Mouse (Mus musculus): ENCODE results near the gene Pif1.

Gene Pif1

GRCm38 (mm10) chr9:65561016-65561415, 25.9 kb upstream of the Pif1 start:
- DNase-seq (ENCODE audit: low read depth, low spot score): no peak

- no peak for DNase-seq (ENCODE audit: low read depth, low spot score)
Observed at GRCm38 (mm10) chr9:65562081-65562506, 24.9 kb upstream of the Pif1 start.

- DNase-seq (ENCODE audit: low read depth, low spot score): no peak
Observed at GRCm38 (mm10) chr9:65563073-65563472, 23.9 kb upstream of the Pif1 start.

DNA sequence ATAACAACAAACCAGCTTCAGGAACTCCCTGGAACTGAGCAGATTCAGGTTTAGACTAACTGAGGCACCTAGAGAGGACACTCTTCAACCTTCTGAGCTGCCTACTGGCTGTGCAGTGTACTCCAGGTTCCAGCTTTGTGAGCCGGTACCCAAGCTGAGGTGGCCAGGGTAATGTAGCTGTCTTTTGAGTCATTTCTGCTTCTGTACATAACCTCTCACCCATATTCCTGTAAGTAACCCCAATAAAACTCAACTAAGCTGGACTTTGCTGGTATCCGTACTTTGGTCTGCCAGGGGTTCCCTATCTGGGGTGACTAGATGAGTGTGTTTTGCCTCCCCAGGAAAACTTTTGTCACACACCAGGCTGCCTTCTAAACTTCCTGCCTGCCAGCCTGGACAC, 22.3 kb upstream of the Pif1 start:
- no peak for DNase-seq (ENCODE audit: low read depth, low spot score)

DNA sequence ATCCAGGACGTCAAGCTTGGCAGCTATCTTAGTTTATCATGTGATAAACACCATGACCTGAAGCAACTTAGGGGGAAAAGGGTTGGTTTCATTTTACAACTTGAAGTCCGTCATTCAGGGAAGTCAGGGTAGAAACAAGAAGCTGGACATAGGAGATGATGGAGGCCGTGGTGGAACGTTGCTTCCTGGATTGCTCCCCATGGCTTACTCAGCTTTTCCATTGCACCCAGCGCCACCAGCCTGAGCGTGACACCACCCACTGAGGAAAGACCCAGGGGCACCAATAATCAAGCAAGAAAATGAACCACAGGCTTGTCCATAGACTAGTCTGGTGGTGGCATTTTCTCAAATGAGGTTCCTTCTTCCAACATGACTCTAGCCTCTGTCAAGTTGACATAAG, 18.2 kb upstream of the Pif1 start:
- DNase-seq (ENCODE audit: low read depth, low spot score): no peak

DNA sequence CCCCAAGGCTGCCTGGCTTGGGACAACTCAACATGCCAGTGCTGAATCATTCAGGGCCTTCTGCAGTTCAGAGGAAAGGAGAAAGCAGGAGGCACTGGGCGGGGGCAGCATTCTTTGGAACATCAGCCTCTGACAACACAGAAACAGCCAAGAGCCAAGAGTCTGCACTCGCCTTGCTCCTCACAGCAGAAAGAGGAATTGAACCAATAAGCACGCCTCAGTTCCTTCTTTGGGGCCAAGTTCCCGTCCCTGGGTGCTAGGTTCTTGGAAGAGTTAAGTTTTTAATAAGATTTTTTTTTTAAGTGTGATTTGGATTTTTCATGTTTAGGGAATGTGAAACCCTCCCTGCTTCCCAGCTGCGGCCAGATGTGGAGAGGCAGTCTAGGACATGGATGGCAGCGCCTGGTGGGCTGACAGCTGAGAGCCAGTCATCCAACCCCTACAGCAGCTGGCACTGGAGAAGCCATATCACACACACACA, 17.4 kb upstream of the Pif1 start:
- no peak for DNase-seq (ENCODE audit: low read depth, low spot score)

DNA sequence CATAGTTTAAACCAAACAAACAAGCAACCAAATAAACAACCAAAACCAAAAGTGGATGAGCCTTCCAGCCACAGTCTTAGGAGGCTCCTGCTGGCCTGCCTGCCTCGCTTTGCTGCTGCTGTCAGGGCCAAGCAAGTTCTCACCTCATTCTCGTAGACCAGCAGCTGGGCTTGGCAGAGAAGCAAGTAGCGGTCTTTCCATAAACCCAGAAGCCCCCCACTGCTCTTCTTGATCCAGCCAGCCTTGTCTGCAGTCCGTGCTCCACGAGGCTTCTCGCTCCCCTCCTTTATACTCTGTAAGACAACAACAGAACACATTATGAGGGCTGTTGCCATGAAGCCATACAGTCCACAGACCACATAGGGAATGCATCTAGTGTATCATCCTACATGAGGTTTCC, 14.1 kb upstream of the Pif1 start:
- no peak for DNase-seq (ENCODE audit: low read depth, low spot score)

DNA sequence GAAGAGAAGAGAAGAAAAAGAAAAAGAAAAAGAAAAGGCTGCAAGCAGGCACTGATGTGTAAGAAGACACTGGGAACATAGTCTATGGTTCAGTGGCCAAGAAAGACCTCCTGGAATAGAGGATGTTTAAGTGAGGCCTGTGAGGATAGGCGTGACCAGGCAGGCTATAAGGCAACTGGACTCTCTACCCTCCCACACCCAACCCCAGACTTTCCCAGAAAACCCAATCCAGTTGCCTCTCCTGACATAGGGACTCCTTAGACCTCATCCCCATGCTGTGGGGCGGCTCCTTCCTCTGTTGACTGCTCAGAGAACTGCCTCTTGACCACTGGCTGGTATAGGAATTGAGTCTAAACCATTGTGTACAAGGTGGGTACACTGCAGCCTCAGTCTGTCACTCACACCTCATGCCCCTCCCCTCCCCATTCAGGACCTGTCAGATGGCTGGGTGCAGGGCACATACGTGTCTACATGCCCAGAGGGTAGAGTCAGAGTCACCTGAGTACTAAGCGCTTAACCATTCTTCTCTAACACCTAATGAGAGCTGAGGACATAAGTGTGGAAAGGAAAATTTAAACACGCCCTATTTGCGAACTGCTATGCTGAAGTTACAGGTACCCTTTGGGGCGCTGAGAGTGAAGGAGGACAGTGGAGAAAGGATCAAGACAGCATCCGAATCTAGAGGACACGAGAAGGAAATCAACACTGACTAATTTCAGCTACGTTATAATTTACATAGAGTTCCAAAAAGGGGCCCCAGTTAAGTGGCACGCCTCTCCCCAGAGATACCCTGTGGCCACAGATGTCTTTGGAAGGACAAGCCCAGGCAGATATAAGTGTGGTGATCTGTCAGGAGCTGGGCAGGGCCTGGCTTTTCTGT, 12.2 kb upstream of the Pif1 start:
- DNase-seq (ENCODE audit: low read depth, low spot score): no peak

DNA sequence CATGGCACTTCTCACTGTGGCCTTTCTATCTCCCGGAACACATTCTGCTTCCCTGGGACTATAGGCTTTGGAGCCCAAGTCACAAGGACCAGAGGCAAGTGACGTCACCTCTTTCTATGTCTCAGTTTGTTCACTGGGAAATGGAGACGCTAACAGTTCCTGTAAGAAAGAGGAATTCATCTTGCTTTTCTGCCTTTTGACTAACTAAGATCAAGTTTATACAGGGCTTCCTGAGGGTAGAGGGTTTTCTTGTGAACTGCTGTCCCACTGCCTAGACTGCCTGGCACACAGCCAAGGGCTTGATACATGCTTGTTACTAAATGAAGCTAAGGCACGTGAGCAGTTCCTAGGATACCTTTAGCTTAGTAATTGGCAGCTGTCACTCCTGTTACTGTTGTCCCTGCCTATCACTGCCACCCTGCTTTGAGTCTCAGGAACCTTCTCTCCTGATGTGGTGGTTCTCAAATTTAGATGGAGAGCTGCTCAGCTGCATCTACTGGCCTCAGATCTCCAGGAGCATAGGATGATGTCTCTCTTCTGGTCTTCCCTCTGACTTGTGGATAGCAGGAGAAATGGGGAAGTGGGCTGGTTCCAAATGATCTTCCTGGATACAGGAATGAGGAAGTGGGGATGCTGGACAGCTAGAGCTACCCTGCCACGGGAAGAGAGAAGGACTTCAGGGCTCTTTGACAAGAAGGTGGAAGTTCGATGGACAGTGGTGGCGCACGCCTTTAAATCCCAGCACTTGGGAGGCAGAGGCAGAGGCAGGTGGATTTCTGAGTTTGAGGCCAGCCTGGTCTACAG, 11.4 kb upstream of the Pif1 start:
- no peak for DNase-seq (ENCODE audit: low read depth, low spot score)

DNA sequence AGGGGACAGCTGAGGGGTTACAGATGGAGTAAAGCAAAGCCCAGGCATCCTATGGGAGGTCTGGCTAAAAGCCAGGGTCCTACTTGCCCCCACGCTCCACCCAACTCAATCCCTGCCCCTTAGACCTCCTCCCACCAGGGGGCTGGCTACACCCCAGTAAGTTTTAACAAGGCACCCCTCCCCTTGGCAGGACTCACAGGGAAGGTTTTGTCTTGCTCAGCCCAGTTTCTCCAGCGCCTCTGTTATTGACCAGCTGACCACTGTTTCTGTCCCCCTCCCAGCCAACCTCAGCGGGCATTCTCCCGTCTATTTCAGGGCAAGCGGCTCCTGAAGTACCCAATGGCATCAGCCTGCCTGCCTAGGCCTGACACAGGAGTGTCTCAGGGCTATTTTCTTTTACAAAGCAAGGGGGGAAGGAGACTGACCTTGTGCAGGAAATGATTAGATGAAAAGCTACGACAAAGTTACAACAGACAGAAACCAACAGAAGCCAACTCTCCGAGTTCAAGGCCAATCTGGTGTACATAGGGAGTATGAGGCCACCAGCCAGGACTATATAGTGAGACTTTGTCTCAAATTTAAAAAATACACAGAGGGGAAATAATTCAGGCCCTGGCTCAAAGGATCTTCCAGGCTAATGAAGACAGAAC, 10.0 kb upstream of the Pif1 start:
- no peak for DNase-seq (ENCODE audit: low read depth, low spot score)

DNA sequence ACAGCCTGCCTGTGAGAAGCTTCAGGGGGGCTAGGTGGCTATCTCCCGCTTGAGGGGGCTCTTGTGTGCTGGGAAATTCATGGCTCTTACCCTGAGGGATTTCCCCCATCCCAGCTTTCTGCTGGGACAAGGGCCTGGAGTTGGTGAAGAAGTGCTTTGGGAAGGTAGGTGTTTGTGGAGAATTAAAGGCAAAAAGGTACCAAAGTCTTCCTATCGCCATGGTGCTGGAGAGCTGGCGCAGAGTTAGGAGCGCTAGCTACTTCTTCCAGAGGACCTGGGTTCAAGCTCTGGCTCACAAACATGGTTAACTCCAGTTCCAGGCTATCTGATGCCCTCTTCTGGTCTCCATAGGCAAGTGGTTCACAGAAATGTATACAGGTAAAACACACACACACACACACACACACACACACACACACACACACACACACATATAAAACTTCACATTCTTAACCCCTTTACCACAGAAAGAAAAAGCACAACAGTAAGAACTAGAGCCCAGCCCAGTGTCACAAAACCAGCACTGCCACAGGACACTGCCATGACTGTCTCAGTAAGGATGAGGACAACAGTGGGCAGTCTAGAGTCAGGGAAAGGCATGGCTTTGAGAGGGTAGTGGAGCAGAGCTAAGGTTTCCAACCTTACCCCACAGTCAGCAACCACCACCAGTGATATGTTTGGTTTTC, 9.3 kb upstream of the Pif1 start:
- DNase-seq (ENCODE audit: low read depth, low spot score): no peak

GRCm38 (mm10) chr9:65578801-65579249, 8.1 kb upstream of the Pif1 start:
- DNase-seq (ENCODE audit: low read depth, low spot score): no peak

DNA sequence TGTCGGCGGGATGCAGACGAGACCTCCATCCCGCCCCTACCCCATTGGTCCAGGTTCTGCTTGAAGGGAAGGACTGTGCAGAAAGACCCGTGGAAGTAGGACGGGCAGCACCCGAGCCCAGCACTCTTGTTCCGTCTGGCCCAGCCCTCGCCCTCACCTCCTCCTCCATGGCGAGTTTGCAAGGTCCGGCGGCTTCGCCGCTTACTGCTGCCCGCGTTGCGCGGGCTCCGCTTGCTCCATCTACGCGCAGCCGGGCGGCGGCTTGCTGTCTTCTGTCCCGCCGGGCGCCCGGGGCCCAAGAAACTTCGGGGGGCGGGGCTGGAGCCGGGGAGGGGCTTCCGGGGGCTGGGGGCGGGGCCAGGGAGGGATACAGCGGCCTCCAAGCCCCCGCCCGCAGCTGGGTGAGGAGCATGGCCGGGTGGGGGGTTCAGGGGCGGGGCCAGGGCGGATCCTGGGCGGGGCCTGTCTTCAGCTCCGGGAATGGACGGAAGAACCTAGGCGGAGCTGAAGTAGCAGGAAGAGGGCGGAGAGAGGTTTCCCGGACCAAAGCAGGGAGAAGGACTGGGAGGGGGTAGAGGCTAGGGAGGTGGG, 7.1 kb upstream of the Pif1 start, which contains the start of gene Plekho2:
Gene Plekho2, minus strand, starts transcription at position 260 of the 591 bp plus-strand sequence.
- DNase-seq (ENCODE audit: low read depth, low spot score): peak; percentile 98

GRCm38 (mm10) chr9:65580401-65581256, 6.3 kb upstream of the Pif1 start:
- peak; percentile 94 for DNase-seq (ENCODE audit: low read depth, low spot score)

- DNase-seq (ENCODE audit: low read depth, low spot score): peak; percentile 84
Observed at GRCm38 (mm10) chr9:65583045-65583444, 3.9 kb upstream of the Pif1 start.

DNA sequence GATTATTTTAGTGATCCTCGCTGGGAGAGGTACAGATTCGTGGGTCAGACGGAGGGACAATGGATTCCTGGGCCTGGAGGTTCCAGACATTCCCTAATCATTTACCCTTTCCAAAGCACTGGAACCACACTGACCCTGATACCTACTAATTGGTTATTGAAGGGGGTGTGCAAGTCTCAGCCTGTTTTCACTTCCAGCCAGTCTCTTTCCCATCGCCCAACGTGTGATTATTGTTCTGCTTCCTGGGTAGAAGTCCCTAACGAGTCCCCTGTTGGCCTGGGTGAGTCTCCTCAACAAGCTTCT, 261 bp downstream of the Pif1 start:
- no peak for DNase-seq (ENCODE audit: low read depth, low spot score)

GRCm38 (mm10) chr9:65587573-65588358, 806 bp downstream of the Pif1 start:
- peak; percentile 60 for DNase-seq (ENCODE audit: low read depth, low spot score)

- no peak for DNase-seq (ENCODE audit: low read depth, low spot score)
Observed at GRCm38 (mm10) chr9:65589091-65589490, 2.1 kb downstream of the Pif1 start.

DNA sequence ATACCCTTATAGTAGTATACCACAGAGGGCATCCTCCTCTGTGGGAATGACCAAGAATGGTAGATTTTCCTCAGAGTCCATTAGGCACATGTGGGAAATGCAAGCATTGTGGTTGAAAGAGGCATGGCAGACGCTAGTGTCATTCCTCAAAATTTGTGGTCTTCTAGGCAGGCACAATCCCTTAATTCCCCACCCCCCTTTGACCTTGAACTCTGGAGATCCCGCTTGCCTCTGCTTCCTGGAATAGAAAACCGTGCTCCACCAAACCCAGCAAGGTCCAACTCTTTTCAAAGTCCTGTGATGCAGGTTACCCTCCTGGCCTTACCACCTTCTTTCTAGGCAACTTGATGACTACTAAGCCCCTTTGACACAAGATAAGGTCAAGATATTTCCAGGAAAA, 5.8 kb downstream of the Pif1 start:
- DNase-seq (ENCODE audit: low read depth, low spot score): peak; percentile 75

Measured in ZHBTc4 (cell line).